In the genomic region with DNA sequence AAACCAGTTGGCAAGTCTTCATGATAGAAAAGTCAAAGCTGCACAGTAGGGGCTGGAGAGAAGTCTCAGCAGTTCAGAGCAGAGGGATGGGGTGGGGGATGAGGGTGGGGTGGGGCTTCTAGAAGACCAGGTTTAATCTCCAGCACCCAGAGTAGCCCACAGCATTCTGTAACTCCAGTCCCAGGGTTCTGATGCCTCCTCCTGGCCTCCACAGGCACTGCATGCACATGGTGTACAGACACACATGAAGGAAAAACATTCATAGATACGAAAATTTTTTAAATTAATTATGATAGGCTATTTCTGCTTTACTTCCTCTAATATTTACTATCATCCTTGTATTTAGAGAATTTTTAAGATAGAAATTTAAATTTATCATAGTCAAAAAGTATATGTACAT, we compare ENCODE assay signal across 8 mouse cellular contexts.
DNase-seq lines count a peak whose midpoint lies in the region; ATAC-seq and TF ChIP-seq lines count a peak whose summit lies in the region.
"Had no signal": no experiment of that assay in that cellular context is flagged by ENCODE, and none has a peak within 500 bp of the region (broad histone marks: within the 10 kb centered on the region; RNA-seq: fewer than 3 reads in every experiment).

No protein-coding gene starts in this region.

- TF ChIP-seq CTCF in kidney, adult 2 months (conservative IDR thresholded peaks at IDR 0.05; ENCODE audit: insufficient read depth, insufficient read length, low read depth, low read length): peak; percentile 62
- TF ChIP-seq CTCF in bone marrow, adult 2 months (IDR thresholded peaks at IDR 0.05; ENCODE audit: control insufficient read depth, insufficient read depth, low read length): peak; percentile 28; the same call in 1 of the 2 replicates

- TF ChIP-seq POLR2A in kidney, adult 2 months (IDR thresholded peaks at IDR 0.05; ENCODE audit: low read depth, low read length): no peak
- no peak for TF ChIP-seq POLR2A in bone marrow, adult 2 months (IDR thresholded peaks at IDR 0.05; ENCODE audit: borderline replicate concordance, control insufficient read depth, low read depth, low read length)

- peak; percentile 23 for DNase-seq in kidney, adult 2 months
- peak; percentile 73 for DNase-seq in ES-CJ7 (ENCODE audit: low read depth, low spot score)
- peak; percentile 27 for DNase-seq in lung, postnatal 14 days
- no peak for DNase-seq in gastrocnemius, adult 18-20 months (ENCODE audit: low spot score)
- no peak for DNase-seq in cerebellum, adult 8-10 months

- ATAC-seq in kidney, embryonic 14.5 days (ENCODE audit: low FRiP score, low TSS enrichment): no peak

- no peak overlapping the region for H3K27ac ChIP-seq in kidney, adult 2 months (ENCODE audit: insufficient read depth, low read depth, low read length)
- no peak overlapping the region for H3K27ac ChIP-seq in kidney, embryonic 14.5 days (ENCODE audit: low read depth, low read length)
- H3K27ac ChIP-seq in bone marrow, adult 2 months (ENCODE audit: control insufficient read depth, insufficient read depth, low read depth, low read length, poor library complexity): no peak overlapping the region
- H3K27ac ChIP-seq: embryonic facial prominence, embryonic 15.5 days had no signal

- no peak overlapping the region for H3K4me2 ChIP-seq in kidney, embryonic 14.5 days (replicated peaks; ENCODE audit: low read depth, low read length)
- H3K4me2 ChIP-seq: embryonic facial prominence, embryonic 15.5 days had no signal

- H3K4me3 ChIP-seq in kidney, adult 2 months (ENCODE audit: insufficient read depth, low read depth, low read length): no peak overlapping the region
- H3K4me3 ChIP-seq in kidney, embryonic 14.5 days (ENCODE audit: low read length): no peak overlapping the region
- H3K4me3 ChIP-seq in bone marrow, adult 2 months (replicated peaks; ENCODE audit: control insufficient read depth, low read depth, low read length): no peak overlapping the region
- H3K4me3 ChIP-seq: embryonic facial prominence, embryonic 15.5 days had no signal

- no peak overlapping the region for H3K9ac ChIP-seq in kidney, embryonic 14.5 days (ENCODE audit: low read depth, low read length)
- H3K9ac ChIP-seq: embryonic facial prominence, embryonic 15.5 days had no signal

- H3K9me3 ChIP-seq in kidney, embryonic 14.5 days (ENCODE audit: control insufficient read depth, low read length): no peaks in the 10 kb centered on the region
- H3K9me3 ChIP-seq: embryonic facial prominence, embryonic 15.5 days had no signal

- H3K4me1 ChIP-seq in kidney, adult 2 months (ENCODE audit: control insufficient read depth, insufficient read depth, low read length): no peaks in the 10 kb centered on the region
- H3K4me1 ChIP-seq in kidney, embryonic 14.5 days (ENCODE audit: control insufficient read depth, insufficient read depth, low read length): no peaks in the 10 kb centered on the region
- H3K4me1 ChIP-seq in bone marrow, adult 2 months (ENCODE audit: control insufficient read depth, insufficient read depth, low read length): no peaks in the 10 kb centered on the region
- H3K4me1 ChIP-seq: embryonic facial prominence, embryonic 15.5 days had no signal

- WGBS in kidney, adult 2 months: 82% methylated on average over 1 of the region's 1 CpGs
- 83% methylated on average over 1 of the region's 1 CpGs for WGBS in kidney, embryonic 14.5 days
- WGBS in bone marrow, adult 2 months: 79% methylated on average over 1 of the region's 1 CpGs

- H3K27me3 ChIP-seq in kidney, adult 2 months (replicated peaks; ENCODE audit: control insufficient read depth, insufficient read depth, low read length): no peaks in the 10 kb centered on the region
- no peaks in the 10 kb centered on the region for H3K27me3 ChIP-seq in kidney, embryonic 14.5 days (ENCODE audit: control insufficient read depth, insufficient read depth, low read length)
- H3K27me3 ChIP-seq: embryonic facial prominence, embryonic 15.5 days had no signal

- H3K36me3 ChIP-seq in kidney, adult 2 months (ENCODE audit: control insufficient read depth, insufficient read depth, low read length): no peaks in the 10 kb centered on the region
- H3K36me3 ChIP-seq in kidney, embryonic 14.5 days (ENCODE audit: control insufficient read depth, insufficient read depth, low read length): peaks cover 19% of the 10 kb centered on the region; the same call in 1 of the 2 replicates

Comparison
In these comparisons a context has a peak if more than half of its experiments do, and no peak if none do; other contexts are left out.
1. DNase-seq: peak in kidney, adult 2 months (single experiment), ES-CJ7 (single experiment) and lung, postnatal 14 days (single experiment); none in gastrocnemius, adult 18-20 months (single experiment) and cerebellum, adult 8-10 months (single experiment).